Mouse (Mus musculus): ENCODE results near the gene Tmeff2.

DNA sequence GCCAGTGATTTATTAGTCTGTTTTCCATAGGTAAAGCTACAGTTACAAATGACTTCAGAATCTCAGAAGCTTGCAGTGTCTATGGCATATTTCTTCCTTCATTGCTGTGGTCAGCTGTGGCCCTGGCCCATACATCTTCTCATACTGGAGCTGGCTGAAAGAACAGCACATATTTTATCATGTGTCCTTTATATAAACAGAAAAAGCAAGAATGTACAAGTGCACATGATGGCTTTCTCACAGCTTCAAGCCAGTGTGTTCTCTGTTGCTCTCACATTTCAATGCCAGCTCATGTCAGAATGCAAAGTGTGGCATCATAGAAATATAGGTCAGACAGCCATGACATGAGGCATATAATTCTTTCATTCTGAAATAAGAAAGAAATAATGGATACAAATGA is 164.1 kb downstream of the Tmeff2 start:
- TF ChIP-seq GATA1 (IDR thresholded peaks at IDR 0.05; ENCODE audit: borderline replicate concordance, low read length) (no peak), FLI1 (IDR thresholded peaks at IDR 0.05; ENCODE audit: low read length) (no peak)
